Mouse (Mus musculus) heart, adult 2 months (tissue): ENCODE results near the gene Nr3c2.
A peak's percentile ranks its signal among the peaks of the same experiment; 100 is the strongest.

ENCODE experiments used
- CTCF ChIP-seq: fragments of 200-600 bp; IDR thresholded peaks from 2 replicates; pipeline ENCODE4 v1.8.1; 2022; ENCODE audit warnings: antibody characterized with exemption, mild to moderate bottlenecking, moderate library complexity
- EP300 ChIP-seq: fragments of 200-500 bp; IDR thresholded peaks from 2 replicates; pipeline ENCODE4 v1.6.1; 2011; ENCODE audit warnings: low read depth, low read length, control low read depth; ENCODE audit not compliant: insufficient read depth
- POLR2A ChIP-seq: fragments of 200-500 bp; IDR thresholded peaks from 2 replicates; pipeline ENCODE4 v1.6.1; 2011; ENCODE audit warnings: mild to moderate bottlenecking, low read depth, low read length, control low read depth; ENCODE audit not compliant: insufficient read depth

DNA sequence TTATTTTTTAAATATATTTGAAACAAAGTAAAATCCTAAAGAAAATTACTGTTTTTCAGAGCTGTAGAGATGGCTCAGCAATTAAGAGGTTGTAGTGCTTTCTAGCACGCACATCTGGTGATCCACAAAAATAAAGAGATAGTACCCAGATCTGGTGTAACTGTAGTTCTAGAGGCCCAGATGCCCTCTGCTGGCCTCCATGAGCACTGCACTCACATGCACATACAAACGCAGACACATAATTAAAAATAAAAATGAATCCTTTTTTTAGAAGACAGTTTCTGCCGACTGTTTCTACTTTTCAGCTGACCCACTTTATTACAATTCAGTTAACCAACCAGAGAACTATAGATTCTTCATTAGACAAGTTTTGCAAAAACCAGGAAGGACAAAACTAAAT lies 117.5 kb downstream of the Nr3c2 start:
- no peak for TF ChIP-seq EP300
- peak; percentile 55 for TF ChIP-seq CTCF
- TF ChIP-seq POLR2A = no peak
